Comparison of ENCODE assay signal across 8 mouse cellular contexts in genomic region chr6:113076686-113077516, GRCm38 (mm10). TPM values are rescaled to one million over a fixed set of nuclear protein-coding genes. Genes with fewer than 3 reads are reported as not detected.
DNase-seq lines count a peak whose midpoint lies in the region; ATAC-seq and TF ChIP-seq lines count a peak whose summit lies in the region.

Gene Setd5 (plus strand): TSS chr6:113077365.

- peak; percentile 21; the same call in 1 of the 2 replicates for TF ChIP-seq EP300 in liver, embryonic 14.5 days (IDR thresholded peaks at IDR 0.05; ENCODE audit: low read depth)
- TF ChIP-seq EP300 in stomach, postnatal 0 days (optimal IDR thresholded peaks at IDR 0.05), result no peak

- TF ChIP-seq CTCF in liver, embryonic 14.5 days (IDR thresholded peaks at IDR 0.05; ENCODE audit: low read depth), result no peak
- TF ChIP-seq CTCF in stomach, postnatal 0 days (IDR thresholded peaks at IDR 0.05; ENCODE audit: low read depth), result peak; percentile 6; the same call in 1 of the 2 replicates

- no peaks in the 10 kb centered on the region for H3K9me3 ChIP-seq in forebrain, embryonic 10.5 days
- no peaks in the 10 kb centered on the region for H3K9me3 ChIP-seq in heart, embryonic 15.5 days (replicated peaks)
- no peaks in the 10 kb centered on the region for H3K9me3 ChIP-seq in liver, embryonic 14.5 days (ENCODE audit: control insufficient read depth, low read length)
- H3K9me3 ChIP-seq in neural tube, embryonic 11.5 days (ENCODE audit: control insufficient read depth, low read length), result no peaks in the 10 kb centered on the region
- H3K9me3 ChIP-seq in stomach, postnatal 0 days (ENCODE audit: control insufficient read depth, low read length), result no peaks in the 10 kb centered on the region

- peak; percentile 98 to 99 for DNase-seq in CD8-positive naive resting alpha-beta T cell, adult 2 months (ENCODE audit: low read depth in 2 of 2, low spot score in 2 of 2)
- DNase-seq in c-Kit-positive CD71-negative TER-119-negative erythroid progenitor cells, embryonic 14.5 days (ENCODE audit: low read depth), result peak; percentile 89
- peak; percentile 97 for DNase-seq in forebrain, embryonic 10.5 days (ENCODE audit: extremely low spot score, low spot score)
- DNase-seq in kidney, postnatal 25 days, result peak; percentile 97 to 100
- DNase-seq in liver, embryonic 14.5 days (ENCODE audit: low read depth in 3 of 3, low spot score in 3 of 3), result peak; percentile 92 to 94 (median 93)
- peak; percentile 98 for DNase-seq in neural tube, embryonic 11.5 days (ENCODE audit: low spot score)
- DNase-seq in stomach, postnatal 0 days (ENCODE audit: low spot score), result peak; percentile 99

- H3K4me2 ChIP-seq in heart, embryonic 15.5 days, result peak within 1 kb of the TSS; percentile 88
- H3K4me2 ChIP-seq in liver, embryonic 14.5 days (ENCODE audit: low read depth), result peak within 1 kb of the TSS; percentile 94
- H3K4me2 ChIP-seq in neural tube, embryonic 11.5 days (ENCODE audit: low read depth), result peak within 1 kb of the TSS; percentile 88
- peak within 1 kb of the TSS; percentile 81 for H3K4me2 ChIP-seq in stomach, postnatal 0 days (replicated peaks; ENCODE audit: low read depth)

- peaks cover 54% of the 10 kb centered on the region for H3K4me1 ChIP-seq in forebrain, embryonic 10.5 days
- peaks cover 43% of the 10 kb centered on the region for H3K4me1 ChIP-seq in heart, embryonic 15.5 days (replicated peaks)
- H3K4me1 ChIP-seq in liver, embryonic 14.5 days (replicated peaks; ENCODE audit: control insufficient read depth in 2 of 2, insufficient read depth in 2 of 2, low read length in 1 of 2), result peaks cover 17 to 21% of the 10 kb centered on the region in 2 experiments
- H3K4me1 ChIP-seq in neural tube, embryonic 11.5 days (ENCODE audit: control insufficient read depth, insufficient read depth, low read length), result peaks cover 9% of the 10 kb centered on the region
- H3K4me1 ChIP-seq in stomach, postnatal 0 days (replicated peaks; ENCODE audit: control insufficient read depth, insufficient read depth), result no peaks in the 10 kb centered on the region

- H3K4me3 ChIP-seq in forebrain, embryonic 10.5 days, result peak within 1 kb of the TSS; percentile 95
- H3K4me3 ChIP-seq in heart, embryonic 15.5 days, result peak within 1 kb of the TSS; percentile 69
- peak within 1 kb of the TSS; percentile 91 to 97 for H3K4me3 ChIP-seq in liver, embryonic 14.5 days (ENCODE audit: insufficient read depth in 1 of 2, low read depth in 2 of 2, low read length in 2 of 2)
- H3K4me3 ChIP-seq in neural tube, embryonic 11.5 days (ENCODE audit: low read depth, low read length), result peak within 1 kb of the TSS; percentile 94
- peak within 1 kb of the TSS; percentile 78 for H3K4me3 ChIP-seq in stomach, postnatal 0 days (ENCODE audit: low read depth, low read length)

- ATAC-seq in heart, embryonic 15.5 days (replicated peaks; ENCODE audit: insufficient number of reproducible peaks, insufficient read depth, low FRiP score, low read depth), result peak; percentile 91
- ATAC-seq in liver, embryonic 14.5 days (ENCODE audit: insufficient read depth), result peak; percentile 83
- peak; percentile 92 for ATAC-seq in neural tube, embryonic 11.5 days (ENCODE audit: insufficient read depth, low FRiP score, low TSS enrichment)
- ATAC-seq in stomach, postnatal 0 days (ENCODE audit: low FRiP score, low TSS enrichment), result peak; percentile 88

- under 1% methylated on average over 78 of the region's 91 CpGs for WGBS in forebrain, embryonic 10.5 days
- 0% methylated on average over 56 of the region's 91 CpGs for WGBS in heart, embryonic 15.5 days
- WGBS in liver, embryonic 14.5 days (ENCODE audit: insufficient replicate concordance), result under 1% methylated on average over 70 of the region's 91 CpGs
- WGBS in neural tube, embryonic 11.5 days, result under 1% methylated on average over 63 of the region's 91 CpGs
- WGBS in stomach, postnatal 0 days, result 1% methylated on average over 71 of the region's 91 CpGs

- peaks cover 14% of the 10 kb centered on the region for H3K36me3 ChIP-seq in forebrain, embryonic 10.5 days (replicated peaks)
- no peaks in the 10 kb centered on the region for H3K36me3 ChIP-seq in heart, embryonic 15.5 days
- no peaks in the 10 kb centered on the region for H3K36me3 ChIP-seq in liver, embryonic 14.5 days (replicated peaks; ENCODE audit: control insufficient read depth, insufficient read depth, low read depth)
- no peaks in the 10 kb centered on the region for H3K36me3 ChIP-seq in neural tube, embryonic 11.5 days (ENCODE audit: control insufficient read depth, insufficient read depth, low read length)
- H3K36me3 ChIP-seq in stomach, postnatal 0 days (ENCODE audit: control insufficient read depth, insufficient read depth, low read length), result no peaks in the 10 kb centered on the region

- H3K27ac ChIP-seq in forebrain, embryonic 10.5 days, result peak within 1 kb of the TSS; percentile 100
- peak within 1 kb of the TSS; percentile 100 for H3K27ac ChIP-seq in heart, embryonic 15.5 days
- H3K27ac ChIP-seq in liver, embryonic 14.5 days, result peak within 1 kb of the TSS; percentile 99
- peak within 1 kb of the TSS; percentile 100 for H3K27ac ChIP-seq in neural tube, embryonic 11.5 days (ENCODE audit: low read depth, low read length)
- peak within 1 kb of the TSS; percentile 99 for H3K27ac ChIP-seq in stomach, postnatal 0 days (replicated peaks)

- peak within 1 kb of the TSS; percentile 97 for H3K9ac ChIP-seq in heart, embryonic 15.5 days
- peak within 1 kb of the TSS; percentile 99 for H3K9ac ChIP-seq in liver, embryonic 14.5 days (replicated peaks)
- H3K9ac ChIP-seq in neural tube, embryonic 11.5 days (ENCODE audit: low read length), result peak within 1 kb of the TSS; percentile 98
- H3K9ac ChIP-seq in stomach, postnatal 0 days (ENCODE audit: low read length), result peak within 1 kb of the TSS; percentile 90

- H3K27me3 ChIP-seq in forebrain, embryonic 10.5 days (ENCODE audit: poor library complexity, severe bottlenecking), result no peaks in the 10 kb centered on the region
- H3K27me3 ChIP-seq in heart, embryonic 15.5 days, result no peaks in the 10 kb centered on the region
- H3K27me3 ChIP-seq in liver, embryonic 14.5 days (ENCODE audit: control insufficient read depth, insufficient read depth, low read length), result no peaks in the 10 kb centered on the region
- no peaks in the 10 kb centered on the region for H3K27me3 ChIP-seq in neural tube, embryonic 11.5 days (ENCODE audit: control insufficient read depth, insufficient read depth, low read length)
- H3K27me3 ChIP-seq in stomach, postnatal 0 days (ENCODE audit: control insufficient read depth, insufficient read depth, low read length), result no peaks in the 10 kb centered on the region

RNA-seq across cellular contexts. Expression of gene Setd5, which starts in this region (rescaled TPM):
- polyA plus RNA-seq in forebrain, embryonic 10.5 days (2016; fragmentation: Nextera tagmentation; extraction: Ambion mirVana), result 72.5 and 77.8 TPM in 2 replicates
- 42.6 and 53.4 TPM in 2 replicates for polyA plus RNA-seq in heart, embryonic 15.5 days (2015; fragmentation: Nextera tagmentation; extraction: Ambion mirVana)
- 10.5 and 11.8 TPM in 2 replicates for polyA plus RNA-seq in liver, embryonic 14.5 days (2012; rRNA removed)
- polyA plus RNA-seq in liver, embryonic 14.5 days (2014; fragmentation: Nextera tagmentation; extraction: Ambion mirVana), result 14.1 and 16.2 TPM in 2 replicates
- polyA plus RNA-seq in neural tube, embryonic 11.5 days (2014; fragmentation: Nextera tagmentation; extraction: Ambion mirVana), result 74.9 and 78.5 TPM in 2 replicates
- polyA plus RNA-seq in stomach, postnatal 0 days (2015; fragmentation: Nextera tagmentation; extraction: Ambion mirVana), result 34.6 and 35.9 TPM in 2 replicates

Comparison
In these comparisons a context has a peak if more than half of its experiments do, and no peak if none do; other contexts are left out.
1. Peak in every context shown above with its lines: DNase-seq, ATAC-seq, H3K4me3 ChIP-seq and H3K27ac ChIP-seq.